In the genomic region with DNA sequence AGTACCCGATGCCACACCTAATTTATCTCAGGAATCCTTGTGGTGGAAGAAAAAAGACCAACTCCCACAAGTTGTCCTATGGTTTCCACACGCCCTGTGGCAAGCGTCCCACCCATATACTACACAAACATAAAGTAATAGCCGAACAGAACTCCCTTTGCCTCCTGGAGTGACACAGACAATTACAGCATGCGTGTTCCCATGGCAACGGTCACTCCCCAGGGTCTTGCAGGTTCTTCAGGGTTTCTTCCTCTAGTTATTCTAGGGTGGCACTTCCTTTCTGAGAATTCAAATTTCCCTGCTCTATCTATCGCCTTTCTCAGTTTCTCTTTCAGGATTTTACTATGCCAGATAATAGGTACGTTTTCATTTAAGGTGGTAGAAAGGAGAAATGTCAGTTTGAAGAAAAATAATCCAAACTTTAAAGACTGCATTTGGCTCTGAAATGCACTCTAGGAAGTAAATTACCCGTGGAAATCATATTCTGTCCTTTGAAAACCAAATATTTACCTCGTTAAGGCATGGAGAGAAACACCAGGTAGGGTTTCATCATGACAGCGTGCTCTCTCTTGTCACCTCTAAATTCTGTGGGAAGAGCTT, we compare ENCODE assay signal across 13 mouse cellular contexts. TPM values are rescaled to one million over a fixed set of nuclear protein-coding genes. Genes with fewer than 3 reads are reported as not detected.
DNase-seq lines count a peak whose midpoint lies in the region; ATAC-seq lines count a peak whose summit lies in the region.
"Had no signal": no experiment of that assay in that cellular context is flagged by ENCODE, and none has a peak within 500 bp of the region (broad histone marks: within the 10 kb centered on the region; RNA-seq: fewer than 3 reads in every experiment).

No protein-coding gene starts in this region.

- intact Hi-C loops in heart, postnatal 14 days (cut with DNase I), result no loop called here

- peak; percentile 42; the same call in 1 of the 2 replicates for ATAC-seq in megakaryocyte-erythroid progenitor cell, adult 5-6 weeks (replicated peaks; ENCODE audit: low FRiP score, low TSS enrichment, poor library complexity, severe bottlenecking)
- ATAC-seq: midbrain, embryonic 13.5 days had no signal

- peak; percentile 7 for DNase-seq in embryo, embryonic 10.5 days (ENCODE audit: low spot score)
- no peak for DNase-seq in embryo, embryonic 9.5 days (ENCODE audit: extremely low spot score)
- peak; percentile 37 for DNase-seq in thymus, postnatal 0 days (ENCODE audit: low spot score)
- no peak for DNase-seq in thymus, postnatal 25 days
- DNase-seq in left cerebral cortex, adult 8-10 months (ENCODE audit: low spot score in 2 of 2), result no peak
- DNase-seq in heart, postnatal 14 days, result no peak
- no peak for DNase-seq in retina, postnatal 1 day
- DNase-seq: cerebellum, adult 9-10 months; gastrocnemius, postnatal 25 days; liver, embryonic 13.5 days; right cerebral cortex, adult 18-20 months had no signal

RNA-seq across cellular contexts. Expression of a gene that starts 25.9 kb away (rescaled TPM):
- polyA plus RNA-seq in thymus, postnatal 0 days (2015; fragmentation: Nextera tagmentation; extraction: Ambion mirVana), result 218 and 221 TPM in 2 replicates
- 205 and 254 TPM in 2 replicates for total RNA-seq in megakaryocyte-erythroid progenitor cell, adult 5-6 weeks (2014; fragmentation: Nextera tagmentation)
- 198 and 535 TPM in 2 replicates for total RNA-seq in megakaryocyte-erythroid progenitor cell, adult 5-6 weeks (2017)
- total RNA-seq in left cerebral cortex, adult 8-10 months (2022), result not detected
- 1 to 10 TPM; 1.5 to 2.4 TPM for total RNA-seq in heart, postnatal 14 days (2021)
- polyA plus RNA-seq: midbrain, embryonic 13.5 days had no signal

Comparison
In these comparisons a context has a peak if more than half of its experiments do, and no peak if none do; other contexts are left out.
1. DNase-seq: peak in embryo, embryonic 10.5 days (single experiment) and thymus, postnatal 0 days (single experiment); none in embryo, embryonic 9.5 days (single experiment), thymus, postnatal 25 days (single experiment), left cerebral cortex, adult 8-10 months (0 of 2), heart, postnatal 14 days (0 of 2) and retina, postnatal 1 day (single experiment).
2. RNA of a gene that starts 25.9 kb away (total RNA-seq): 198 to 535 TPM in megakaryocyte-erythroid progenitor cell, adult 5-6 weeks; 1.5 to 2.4 TPM in heart, postnatal 14 days and not detected in left cerebral cortex, adult 8-10 months; every median in the first group is over 10 times any median in the second.